Mouse (Mus musculus): ENCODE data around the gene Zfp444. TPM values are rescaled to one million over a fixed set of nuclear protein-coding genes. Genes with fewer than 3 reads are reported as not detected.

The Zfp444 gene
- polyA plus RNA-seq (2015; fragmentation: Nextera tagmentation; extraction: Ambion mirVana), result 25.0 and 25.9 TPM in 2 replicates

DNA sequence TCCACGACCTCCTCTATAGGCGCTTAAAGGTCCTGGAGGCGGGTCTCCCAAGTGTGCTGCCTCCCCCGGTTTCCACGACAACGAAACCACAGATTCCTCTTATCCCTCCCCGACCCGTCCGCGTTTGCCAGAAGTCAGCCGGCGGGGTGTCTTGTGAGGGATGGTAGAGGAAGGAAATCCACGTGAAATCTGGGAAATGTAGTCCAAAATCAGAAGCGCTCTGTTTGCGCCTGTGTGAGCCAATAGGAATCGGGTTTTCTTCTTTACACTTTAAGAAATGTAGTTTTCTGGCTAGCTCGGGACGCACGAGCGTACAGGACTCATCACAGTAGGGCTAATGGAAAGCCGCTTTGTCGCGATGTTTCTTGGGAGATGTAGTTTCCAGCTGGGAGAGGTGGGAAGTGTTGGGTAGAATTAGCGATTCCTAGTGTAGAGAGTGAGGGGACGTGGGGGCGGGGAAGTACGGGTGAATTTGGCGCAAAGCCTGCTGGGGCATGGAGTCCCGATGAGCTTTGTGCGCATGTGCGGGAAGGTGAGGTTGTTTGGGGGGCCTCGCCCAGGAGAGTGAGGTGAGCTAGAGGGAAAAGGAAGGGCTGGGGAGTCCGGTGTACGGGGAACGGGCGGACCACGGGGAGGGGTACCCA, at the start of gene Zfp444:
TSS of gene Zfp444 (plus strand) at position 221 of the 644 bp plus-strand sequence.

DNA sequence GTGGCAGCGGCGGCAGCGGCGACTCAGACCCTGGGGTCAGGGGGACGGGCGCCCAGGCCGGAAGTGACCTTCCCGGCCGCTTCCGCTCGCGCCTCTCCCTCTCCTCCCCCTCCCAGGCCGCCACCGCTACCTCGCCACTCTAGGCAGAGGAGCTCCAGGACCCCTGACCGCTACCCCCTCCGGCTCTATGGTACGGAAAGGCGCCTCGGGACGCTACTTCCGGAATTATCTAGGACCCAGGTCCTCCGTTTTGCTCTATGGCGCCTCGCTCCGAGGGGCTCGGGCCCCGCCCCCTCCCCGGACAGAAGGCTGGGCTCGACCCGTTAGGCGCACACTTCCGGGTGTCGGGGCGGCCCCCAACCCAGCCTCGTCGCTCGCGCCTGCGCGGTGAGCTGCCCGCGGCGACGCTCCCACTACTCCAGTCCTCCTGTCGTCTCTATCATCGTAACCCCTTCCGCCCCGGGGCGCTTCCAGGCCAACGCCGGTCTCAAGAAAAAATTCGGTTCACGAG, 16.1 kb upstream of the Zfp444 start, which contains the start of gene Zfp787:
TSS of gene Zfp787 (minus strand) at position 97 of the 511 bp plus-strand sequence.

GRCm38 (mm10) chr7:6196790-6197189, 24.8 kb downstream of the Zfp444 start, which contains the start of gene Galp:
Gene Galp (plus strand): TSS chr7:6197090.

DNA sequence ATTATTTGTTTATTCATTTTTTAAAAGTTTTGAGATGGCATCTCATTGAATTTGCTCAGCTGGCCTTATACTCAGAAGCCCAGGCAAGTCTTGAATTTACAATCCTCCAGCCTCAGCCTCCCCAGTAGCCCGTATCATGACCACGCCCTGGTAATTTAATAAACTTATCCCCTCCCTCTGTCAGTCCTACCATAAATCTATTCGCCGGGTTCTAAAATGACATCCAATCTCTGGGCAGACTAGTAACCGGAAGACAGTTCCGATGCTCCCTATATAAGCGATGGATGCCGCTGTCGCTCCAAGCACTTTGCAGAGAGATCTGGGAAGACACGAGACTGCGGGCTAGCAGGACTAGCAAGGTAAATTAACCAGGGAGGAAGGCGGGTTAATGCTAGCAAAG, 50.0 kb downstream of the Zfp444 start, which contains the start of gene Zscan5b:
TSS of gene Zscan5b (plus strand) at position 301 of the 400 bp plus-strand sequence.

Other genes starting within 250 kb of the Zfp444 start
- gene Vmn1r65, start 161.2 kb upstream of the Zfp444 start, polyA plus RNA-seq (2015; fragmentation: Nextera tagmentation; extraction: Ambion mirVana), result not detected in 2 replicates
- gene Nlrp4c, start 127.1 kb upstream of the Zfp444 start, polyA plus RNA-seq (2015; fragmentation: Nextera tagmentation; extraction: Ambion mirVana), result not detected in 2 replicates
- gene Zfp787, start 16.2 kb upstream of the Zfp444 start, polyA plus RNA-seq (2015; fragmentation: Nextera tagmentation; extraction: Ambion mirVana), result 32.0 and 38.8 TPM in 2 replicates
- not detected in 2 replicates for gene Galp, start 24.9 kb downstream of the Zfp444 start, polyA plus RNA-seq (2015; fragmentation: Nextera tagmentation; extraction: Ambion mirVana)
- not detected in 2 replicates for gene Zscan5b, start 50.1 kb downstream of the Zfp444 start, polyA plus RNA-seq (2015; fragmentation: Nextera tagmentation; extraction: Ambion mirVana)
- gene Epp13, start 80.5 kb downstream of the Zfp444 start, polyA plus RNA-seq (2015; fragmentation: Nextera tagmentation; extraction: Ambion mirVana), result not detected in 2 replicates
- gene Zfp667, start 114.4 kb downstream of the Zfp444 start, polyA plus RNA-seq (2015; fragmentation: Nextera tagmentation; extraction: Ambion mirVana), result 9.9 and 10.7 TPM in 2 replicates
- 2.5 and 3.0 TPM in 2 replicates for gene Zfp583, start 159.1 kb downstream of the Zfp444 start, polyA plus RNA-seq (2015; fragmentation: Nextera tagmentation; extraction: Ambion mirVana)
- 0.17 and 0.56 TPM in 2 replicates for gene Gm3854, start 171.5 kb downstream of the Zfp444 start, polyA plus RNA-seq (2015; fragmentation: Nextera tagmentation; extraction: Ambion mirVana)
- gene Zfp78, start 191.1 kb downstream of the Zfp444 start, polyA plus RNA-seq (2015; fragmentation: Nextera tagmentation; extraction: Ambion mirVana), result 1.9 and 2.1 TPM in 2 replicates
- gene Zfp28, start 211.1 kb downstream of the Zfp444 start, polyA plus RNA-seq (2015; fragmentation: Nextera tagmentation; extraction: Ambion mirVana), result 3.8 and 5.4 TPM in 2 replicates
- gene Smim17, start 226.5 kb downstream of the Zfp444 start, polyA plus RNA-seq (2015; fragmentation: Nextera tagmentation; extraction: Ambion mirVana), result not detected in 2 replicates
- gene Gm20715, start 238.1 kb downstream of the Zfp444 start, polyA plus RNA-seq (2015; fragmentation: Nextera tagmentation; extraction: Ambion mirVana), result not detected in 2 replicates

Data from urinary bladder, postnatal 0 days (tissue).